Mouse (Mus musculus): ENCODE measurements around the gene Gm20388.

The Gm20388 gene

DNA sequence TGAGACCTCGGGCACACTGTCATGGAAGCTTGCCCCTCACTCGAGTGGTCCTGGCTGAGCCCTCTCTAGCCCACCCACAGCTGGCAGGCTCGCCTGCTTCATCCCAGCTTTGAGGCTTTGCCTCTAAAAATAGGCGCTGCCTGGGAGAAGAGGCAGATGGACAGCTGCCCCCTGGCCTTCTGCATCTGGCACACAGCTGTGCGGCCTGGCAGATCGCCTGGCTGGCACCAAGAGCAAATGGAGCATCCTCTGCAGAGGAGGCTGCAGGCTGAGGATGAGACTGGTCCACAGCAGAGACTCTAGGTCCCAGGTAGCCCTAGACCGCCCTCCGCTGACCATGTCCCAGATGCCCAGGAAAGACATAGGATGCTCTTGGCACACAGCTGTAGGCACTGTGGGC is 2805.9 kb downstream of the Gm20388 start:
- no peak for DNase-seq (ENCODE audit: low spot score)

DNA sequence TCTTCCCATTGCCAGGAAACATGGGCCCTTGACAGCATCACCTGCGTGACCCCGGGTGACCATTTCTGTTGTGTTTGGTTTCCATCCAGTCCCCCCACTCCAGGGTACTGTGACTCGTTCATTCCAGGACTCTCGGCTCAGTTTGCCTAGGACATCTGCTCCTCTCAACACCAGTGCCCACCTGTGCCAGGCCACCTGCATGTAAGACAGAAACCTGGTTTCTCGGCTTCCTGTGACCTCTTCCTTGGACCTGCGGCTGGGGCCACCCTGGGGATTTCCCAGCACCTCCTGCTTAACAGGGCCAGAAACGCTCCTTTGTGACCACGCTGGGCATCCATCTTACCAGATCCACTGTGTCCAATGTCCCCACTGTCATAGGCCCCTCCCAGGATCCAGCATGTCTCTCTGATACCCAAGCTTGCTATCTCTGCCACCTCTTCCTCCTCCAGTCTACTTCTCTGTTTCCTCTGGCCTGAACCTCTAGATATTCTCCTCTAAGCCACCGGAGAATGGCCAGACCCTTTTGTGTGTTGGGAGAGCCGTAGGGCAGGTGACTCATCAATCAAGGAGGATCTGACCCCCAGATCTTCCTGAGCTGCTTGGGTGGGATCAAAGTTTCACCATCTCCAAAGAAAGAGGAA is 2807.3 kb downstream of the Gm20388 start:
- DNase-seq (ENCODE audit: low spot score), result no peak

DNA sequence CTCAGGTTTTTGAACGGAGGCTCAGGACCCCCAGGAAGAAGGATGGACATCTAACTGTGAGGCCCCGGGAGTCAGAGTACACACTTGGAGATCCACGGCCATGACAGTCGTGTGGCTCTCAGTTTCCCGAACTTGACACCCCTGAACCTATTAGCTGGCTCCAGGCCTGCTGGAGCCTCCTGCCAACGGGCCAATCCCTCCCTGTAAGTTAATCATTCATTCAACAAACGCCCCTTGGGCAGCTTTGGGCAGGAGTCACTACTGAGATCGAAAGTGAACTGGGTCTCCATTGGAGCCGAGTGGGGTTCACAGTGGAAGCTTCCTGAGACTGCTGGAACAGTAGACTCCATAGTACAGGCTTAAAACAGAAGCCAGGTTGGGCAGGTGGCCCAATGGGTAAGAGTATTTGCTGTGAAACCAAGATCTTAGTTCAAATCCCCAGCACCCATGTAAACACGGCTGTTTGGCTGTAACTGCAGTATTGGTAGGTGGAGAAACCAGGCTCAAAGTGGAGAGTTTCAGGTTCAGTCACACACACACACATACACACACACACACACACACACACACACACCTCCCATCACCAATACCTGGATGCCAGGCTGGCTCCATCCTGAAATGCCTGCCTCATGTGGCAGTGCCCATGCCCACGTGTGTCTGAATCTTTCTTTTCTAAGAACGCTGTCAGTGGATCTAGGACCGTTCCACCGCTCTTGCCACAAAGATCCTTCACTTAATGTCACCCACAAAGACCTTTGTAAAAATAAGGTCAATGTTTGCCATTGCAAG is 2808.3 kb downstream of the Gm20388 start:
- no peak for DNase-seq (ENCODE audit: low spot score)

DNA sequence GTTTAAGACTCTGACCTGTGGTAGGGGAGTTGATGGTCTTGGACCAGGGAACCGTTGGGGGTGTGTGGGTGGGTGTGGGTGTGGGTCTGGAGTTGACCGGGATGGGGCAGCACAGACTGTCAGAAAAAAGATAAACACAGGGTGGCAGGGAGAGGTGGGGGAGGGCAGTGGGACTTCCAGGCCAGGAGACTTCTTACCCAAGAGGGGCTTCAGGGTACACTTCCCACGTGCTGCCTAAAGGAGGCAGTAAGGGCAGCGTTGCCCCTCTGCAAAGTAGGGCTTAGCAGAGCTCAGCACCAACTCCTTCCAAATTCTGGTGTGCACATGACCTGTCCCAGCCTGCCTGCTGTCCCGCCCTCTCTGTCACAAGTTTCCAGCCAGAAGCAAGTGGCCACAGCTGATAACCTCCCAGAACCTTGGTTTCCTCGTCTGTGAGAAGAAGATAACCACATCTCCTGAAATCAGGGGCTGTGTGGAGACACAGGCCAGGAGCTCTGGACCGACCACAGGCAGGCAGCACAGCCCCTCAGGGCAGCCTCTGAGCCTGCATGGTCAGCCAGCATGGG is 2808.9 kb downstream of the Gm20388 start:
- no peak for DNase-seq (ENCODE audit: low spot score)

DNA sequence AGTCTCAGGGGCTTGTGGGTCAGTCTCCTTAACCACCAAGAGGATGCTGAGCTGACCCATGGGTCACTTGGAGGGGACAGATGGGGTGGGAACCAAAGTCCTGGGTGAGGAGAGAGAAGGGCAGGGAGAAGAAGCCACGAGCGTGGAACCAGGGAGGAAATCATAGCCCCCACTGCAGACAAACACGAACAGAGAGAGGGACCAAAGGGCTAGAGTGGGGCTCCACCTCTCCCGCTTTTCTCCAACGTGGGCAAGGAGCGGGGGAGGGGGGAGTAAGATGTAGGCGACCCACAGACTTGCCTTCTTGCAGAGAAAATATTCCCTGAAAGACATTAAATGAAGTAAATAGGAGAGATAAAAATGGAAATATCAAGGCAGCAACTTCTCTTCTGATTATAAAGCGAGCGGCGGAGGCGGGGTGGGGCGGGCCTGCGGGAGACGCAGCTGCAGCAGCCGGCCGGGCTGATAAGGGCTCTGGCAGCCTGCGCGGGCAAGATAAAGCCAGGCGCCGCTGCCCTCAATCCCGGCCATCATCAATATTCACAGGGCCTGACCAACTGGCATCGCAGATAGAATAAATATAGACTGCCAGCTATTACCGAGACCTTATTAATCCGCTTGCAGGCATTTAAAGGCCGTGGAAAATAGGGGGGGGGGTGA is 2809.6 kb downstream of the Gm20388 start:
- DNase-seq (ENCODE audit: low spot score), result no peak

DNA sequence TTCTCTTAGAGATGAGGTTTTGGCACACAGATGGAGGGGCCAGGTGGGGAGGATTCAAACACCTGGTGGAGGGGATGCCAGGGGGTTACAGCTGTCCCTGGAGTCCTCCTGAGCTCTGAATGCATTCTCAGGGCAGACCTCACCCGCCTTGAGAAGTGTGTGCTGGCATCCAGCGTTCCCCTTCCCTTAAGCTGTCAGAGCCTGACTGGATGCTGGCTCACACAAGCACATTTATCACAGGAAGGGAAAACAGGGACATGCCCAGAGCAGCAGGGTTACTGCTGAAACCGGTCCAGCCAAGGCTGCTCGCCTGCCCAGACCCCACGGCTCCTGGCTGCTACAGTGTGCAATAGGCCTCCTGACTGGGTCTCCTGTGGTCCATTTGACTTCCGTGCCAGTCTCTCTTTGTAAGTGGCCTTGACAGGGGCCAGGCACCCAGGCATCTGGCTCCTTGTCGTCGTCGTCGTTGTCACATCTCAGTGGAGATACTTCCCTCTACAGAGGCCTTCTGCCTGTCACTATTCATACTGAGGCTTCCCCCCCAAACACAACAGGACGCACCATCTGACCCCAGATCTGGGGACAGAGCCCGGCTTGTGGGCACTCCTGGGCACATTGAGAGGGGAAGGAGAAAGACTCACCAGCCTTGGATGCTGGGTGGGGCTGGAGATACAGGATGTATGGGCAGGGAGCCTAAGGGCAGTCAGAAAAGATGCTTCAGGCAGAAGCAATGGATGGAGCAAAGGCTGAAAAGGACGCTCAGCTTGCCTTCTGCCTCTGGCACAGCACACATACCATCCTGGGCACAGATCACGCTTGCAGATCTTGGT is 2810.4 kb downstream of the Gm20388 start:
- DNase-seq (ENCODE audit: low spot score), result no peak

DNA sequence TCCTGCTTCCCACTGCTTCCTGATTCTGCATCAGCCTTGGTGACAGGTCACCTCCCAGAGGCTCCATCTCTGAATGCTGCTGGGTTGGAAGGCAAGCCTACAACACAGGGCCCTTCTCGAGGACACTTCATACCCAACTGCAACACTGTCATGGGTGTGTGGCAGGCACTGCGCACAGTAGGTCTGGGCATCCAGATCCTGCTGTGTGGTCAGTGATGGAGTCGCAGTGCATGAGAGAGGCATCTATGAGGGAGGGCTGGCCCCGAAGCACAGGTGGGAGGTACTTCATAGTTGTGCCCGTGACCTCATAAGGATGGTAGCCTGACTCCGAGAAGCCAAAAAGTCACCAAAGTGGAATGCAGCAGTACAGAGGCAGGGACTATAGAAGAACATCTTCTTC is 2814.5 kb downstream of the Gm20388 start:
- DNase-seq (ENCODE audit: low spot score), result no peak

DNA sequence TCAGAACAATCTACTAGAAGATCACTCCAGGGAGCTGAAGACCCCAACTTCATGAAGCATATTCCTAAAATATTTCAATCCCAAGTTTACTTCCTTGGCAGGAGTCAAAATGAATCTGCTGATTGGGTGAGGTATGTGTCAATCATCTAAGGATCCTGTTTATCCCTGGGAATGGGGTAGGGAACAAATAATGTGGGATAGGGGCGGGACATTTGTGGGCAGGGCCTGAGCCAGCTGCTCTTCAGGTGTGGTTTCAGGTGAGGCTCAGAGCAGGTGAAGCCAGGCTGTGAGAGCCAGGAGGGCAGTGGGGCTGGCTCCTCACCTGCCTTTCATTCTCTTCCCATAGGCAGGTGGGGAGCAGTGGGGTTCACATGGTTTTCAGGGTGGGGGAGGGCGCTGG is 2816.1 kb downstream of the Gm20388 start:
- DNase-seq (ENCODE audit: low spot score), result no peak

DNA sequence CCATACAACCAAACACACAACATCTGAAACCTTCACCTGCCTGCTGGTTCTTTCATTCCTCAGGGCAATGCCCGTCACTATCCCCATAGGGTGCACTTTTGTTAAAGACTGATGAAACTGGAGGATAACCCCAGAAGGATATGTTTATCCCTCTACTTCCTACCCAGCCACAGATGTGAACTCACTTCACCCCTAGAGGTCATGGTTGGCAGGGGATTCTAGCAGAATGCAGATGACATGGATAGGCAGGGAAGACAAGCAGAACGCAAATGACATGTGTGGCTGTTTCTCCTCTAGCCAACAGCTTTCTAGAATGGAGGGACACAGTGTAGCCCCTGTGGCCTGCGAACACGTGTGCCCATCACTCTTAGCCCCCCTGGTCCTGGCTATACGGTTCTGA is 2816.8 kb downstream of the Gm20388 start:
- DNase-seq (ENCODE audit: low spot score), result no peak

DNA sequence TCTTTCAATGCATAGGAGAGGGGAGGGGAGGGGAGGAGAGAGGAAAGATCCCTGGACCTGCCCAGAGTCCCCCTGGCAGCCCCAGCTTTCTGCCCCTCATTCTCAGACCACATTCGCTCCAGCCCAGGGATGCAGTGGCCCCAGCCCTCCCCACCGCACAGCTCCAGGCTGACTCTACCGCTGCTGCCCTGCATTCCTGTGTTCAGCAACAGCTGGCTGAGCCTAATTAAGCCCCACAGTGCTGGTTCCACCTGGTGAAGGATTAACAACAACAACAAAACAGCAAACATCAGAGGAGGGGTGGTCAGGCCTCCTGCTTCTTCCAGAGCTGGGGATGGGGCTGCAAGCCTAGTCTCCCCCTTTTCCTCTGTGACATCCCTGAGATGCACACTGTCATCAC is 2818.0 kb downstream of the Gm20388 start:
- no peak for DNase-seq (ENCODE audit: low spot score)

DNA sequence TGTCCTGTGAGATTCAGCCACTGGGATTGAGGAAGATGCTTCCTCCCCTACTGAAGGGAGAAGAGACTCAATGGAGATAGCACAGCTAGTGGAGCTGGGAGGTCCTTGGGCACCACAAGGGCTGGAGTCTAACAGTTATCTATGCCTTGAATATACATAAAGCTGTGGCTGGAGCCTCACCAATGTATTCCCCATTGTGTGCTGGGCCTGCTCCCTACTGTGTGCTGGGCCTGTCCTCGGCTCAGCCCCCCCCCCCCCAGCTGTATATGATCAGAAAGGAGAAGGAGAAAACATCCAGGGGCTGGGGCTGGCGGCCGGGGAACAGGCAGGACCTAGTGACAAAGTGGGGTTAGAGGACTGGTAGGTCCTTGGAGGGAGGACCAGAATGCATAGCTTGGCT is 2824.5 kb downstream of the Gm20388 start:
- DNase-seq (ENCODE audit: low spot score), result no peak

DNA sequence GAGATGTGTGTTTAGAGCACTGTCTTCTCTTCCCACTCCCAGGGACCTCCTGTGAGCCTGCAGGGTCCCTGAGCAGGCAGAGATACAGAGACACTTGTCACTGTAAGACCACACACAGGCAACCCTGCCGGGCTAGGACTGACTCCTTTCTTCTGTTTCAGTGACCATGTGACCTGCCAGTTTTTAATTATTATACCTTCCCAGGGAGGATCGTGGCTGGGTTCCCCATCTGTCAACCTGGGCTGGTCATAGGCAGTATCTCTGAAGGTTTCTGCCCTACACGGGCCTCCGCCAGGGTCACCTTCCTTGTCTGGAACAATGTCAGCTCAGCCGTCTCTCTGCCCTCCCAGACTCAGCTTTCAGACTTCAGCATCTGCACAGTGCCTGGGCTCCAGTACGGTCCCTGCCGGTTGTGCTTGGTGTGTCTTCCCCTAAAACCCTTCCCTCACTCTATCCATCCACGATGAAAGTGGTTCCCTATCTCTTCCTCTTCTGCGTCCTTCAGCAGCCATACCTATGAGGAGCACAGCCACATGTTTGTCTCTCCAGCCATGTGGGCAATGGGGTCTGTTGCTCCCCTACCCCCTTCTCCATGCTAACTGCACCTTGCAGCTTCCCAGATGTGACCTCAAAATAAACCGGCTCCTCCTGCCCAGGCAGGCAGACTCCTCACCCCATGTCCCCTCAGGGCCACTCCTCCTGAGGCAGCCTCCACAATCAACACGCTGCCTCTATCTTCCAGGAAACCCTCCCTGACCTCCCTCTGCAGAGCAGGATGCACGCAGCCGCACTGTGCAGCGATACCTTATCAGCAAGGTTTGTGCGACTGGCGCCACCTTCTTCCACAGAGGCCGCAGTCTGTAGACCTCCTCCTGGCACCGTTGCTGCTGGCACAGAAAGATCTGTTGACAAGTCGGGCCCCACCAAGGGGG is 2825.2 kb downstream of the Gm20388 start:
- no peak for DNase-seq (ENCODE audit: low spot score)

DNA sequence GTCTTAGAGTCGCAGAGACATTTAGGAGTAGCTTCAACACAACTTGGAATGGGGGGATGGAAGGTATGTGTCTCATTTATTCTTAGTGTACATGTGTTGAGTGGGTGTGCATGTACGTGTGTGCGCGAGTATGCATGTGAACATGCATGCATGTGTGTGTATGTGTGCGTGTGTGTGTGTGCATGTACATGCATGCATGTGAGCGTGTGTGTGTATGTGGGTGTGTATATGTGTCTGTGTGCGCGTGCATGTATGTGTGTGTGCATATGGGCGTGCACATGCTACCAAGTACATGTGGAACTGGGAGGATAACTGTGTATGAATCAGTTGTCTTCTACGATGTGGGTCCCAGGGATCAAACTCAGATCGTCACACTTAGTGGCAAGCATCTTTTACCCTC is 2826.0 kb downstream of the Gm20388 start:
- no peak for DNase-seq (ENCODE audit: low spot score)

DNA sequence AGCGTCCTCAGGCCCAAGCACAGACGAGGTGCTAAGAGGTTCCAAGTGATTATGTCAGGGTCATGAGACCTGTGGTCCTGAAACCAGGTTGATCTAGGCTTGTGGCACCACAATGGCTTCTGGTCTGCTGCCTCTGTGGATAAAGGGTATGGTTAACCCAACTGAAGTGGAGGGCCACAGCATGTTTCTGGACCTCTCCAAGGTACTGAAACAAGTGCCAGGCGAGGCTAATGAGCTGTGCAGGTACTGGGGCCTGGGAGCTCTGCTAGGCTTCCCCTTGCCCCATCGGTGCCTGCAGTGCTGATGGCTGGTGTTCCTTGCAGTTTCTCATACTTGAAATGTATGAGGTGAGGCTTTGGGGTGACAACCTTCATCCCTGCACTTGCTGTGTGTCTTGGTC is 2826.4 kb downstream of the Gm20388 start:
- no peak for DNase-seq (ENCODE audit: low spot score)

DNA sequence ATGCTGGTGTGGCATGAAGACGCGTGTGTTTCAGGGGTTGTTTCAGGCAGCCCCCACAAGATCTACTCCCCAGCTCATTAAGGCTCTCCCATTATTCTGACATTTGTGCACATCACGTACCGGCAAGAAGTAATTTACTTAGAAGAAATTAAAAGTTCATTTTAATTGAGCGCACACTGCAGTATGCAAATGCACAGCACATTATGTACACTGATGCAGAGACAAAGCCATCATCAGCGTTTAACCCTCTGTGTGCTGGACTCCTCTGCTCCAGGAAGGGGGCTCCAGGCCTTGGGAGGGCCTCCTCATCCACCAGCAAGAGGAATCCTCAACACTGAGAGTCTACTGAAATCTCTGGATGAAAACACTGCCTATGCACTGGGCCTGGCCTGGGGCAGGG is 2827.2 kb downstream of the Gm20388 start:
- DNase-seq (ENCODE audit: low spot score), result no peak

DNA sequence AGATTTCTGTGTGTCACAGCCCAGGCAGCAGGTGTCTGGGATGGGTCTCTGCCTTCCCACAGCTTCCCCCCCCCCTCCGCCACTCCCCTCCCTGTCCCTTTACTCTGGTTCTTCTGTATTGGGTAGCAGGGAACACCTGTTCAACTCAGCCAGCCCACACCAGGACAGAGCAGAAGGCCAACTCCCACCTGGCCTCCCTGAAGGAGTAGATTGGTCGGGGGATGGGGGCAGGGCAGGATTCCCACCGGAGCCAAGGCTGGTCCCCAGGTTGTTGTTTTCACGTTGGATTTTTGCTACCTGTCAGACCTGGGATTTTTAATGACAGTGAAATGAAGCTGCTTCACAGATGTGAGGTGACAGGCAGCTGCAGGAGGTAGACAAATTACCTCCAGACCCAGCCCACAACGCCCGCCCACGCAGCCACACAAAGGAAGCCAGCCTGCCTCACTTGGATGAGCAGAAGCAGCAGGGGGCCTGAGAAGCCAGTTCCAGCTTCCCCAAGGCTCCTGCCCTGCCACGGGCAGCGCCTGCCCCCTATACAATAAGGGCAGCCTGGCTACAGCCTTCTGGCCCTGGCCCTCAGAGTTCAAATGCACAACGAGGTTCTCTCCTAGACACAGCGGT is 2828.6 kb downstream of the Gm20388 start:
- DNase-seq (ENCODE audit: low spot score), result peak; percentile 68

DNA sequence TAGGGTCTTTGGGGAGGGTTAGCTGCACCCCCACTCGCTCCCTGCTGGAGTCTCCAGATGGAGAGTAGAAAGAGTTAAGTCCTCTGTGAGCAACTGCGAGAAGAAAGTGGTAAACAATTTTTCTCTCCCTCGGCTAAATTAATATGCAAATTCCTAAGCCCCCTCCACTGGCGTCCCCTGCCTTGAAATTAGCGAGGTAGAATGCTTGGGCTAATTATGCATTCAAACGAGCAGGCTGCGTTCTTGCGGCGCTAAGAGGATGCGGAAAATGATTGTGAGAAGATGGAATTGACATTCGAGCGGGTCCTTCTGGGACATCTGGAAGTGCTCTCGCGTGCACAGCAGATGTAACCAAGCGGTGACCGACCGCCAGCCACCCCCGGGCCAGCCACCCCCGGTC is 2831.8 kb downstream of the Gm20388 start:
- DNase-seq (ENCODE audit: low spot score), result no peak

DNA sequence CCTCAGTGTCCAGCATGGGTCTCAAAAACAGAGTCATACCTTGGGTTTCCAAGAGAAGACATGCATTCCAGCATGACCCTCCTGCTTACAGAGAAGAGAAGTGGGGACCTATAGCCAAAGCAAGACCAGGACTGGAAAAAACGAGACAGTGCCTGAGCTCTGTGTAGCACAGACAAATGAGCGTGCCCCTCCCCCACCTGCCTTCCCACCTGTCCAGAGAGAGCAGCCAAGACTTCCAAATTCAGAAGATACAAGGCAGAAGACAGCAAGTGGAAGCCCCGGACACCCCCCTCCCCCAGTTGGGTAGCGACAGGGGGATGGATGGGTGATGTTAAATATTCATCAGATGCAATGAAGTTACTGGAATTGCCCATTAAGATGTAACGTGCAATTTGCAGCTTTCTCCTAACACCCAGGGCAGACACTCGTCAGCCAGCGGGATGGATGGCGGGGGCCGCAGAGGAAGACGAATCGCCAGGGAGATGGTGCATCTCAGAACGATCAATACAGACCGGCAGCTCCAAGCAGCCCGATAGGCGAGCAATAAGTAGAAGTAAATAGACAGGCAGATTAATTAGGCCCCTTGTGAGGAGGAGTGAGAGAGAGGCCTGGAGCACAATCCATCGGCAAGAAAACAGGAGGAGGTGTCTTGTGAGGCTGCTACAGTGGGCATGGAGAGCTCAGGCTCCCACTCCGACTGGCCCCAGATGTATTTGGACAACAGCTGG is 2834.5 kb downstream of the Gm20388 start:
- peak; percentile 27 for DNase-seq (ENCODE audit: low spot score)

DNA sequence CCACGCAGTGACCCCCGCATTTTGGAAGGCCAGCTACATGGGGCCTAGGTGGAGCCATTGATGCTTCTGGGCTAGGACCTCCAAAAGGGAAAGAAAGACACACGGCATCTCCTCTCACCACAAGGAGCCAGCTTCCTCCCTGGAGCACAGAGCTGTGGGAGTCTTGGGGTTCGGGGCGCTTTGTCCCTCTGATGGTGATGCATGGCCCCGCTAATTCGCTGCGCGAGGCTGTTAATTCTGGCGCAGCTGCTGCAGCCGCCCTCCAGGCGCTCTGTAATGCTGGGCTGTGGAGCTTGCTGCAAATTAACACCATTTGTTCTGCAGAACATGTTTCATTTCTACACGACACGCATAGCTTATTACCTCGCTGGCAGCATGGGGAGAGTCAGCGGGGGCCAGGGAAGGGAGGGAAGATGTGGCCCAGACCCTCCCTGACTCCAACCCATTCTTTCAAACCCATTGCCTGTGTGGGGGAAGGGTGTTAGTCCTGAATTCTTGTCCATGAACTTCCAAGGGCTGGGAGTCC is 2835.2 kb downstream of the Gm20388 start:
- DNase-seq (ENCODE audit: low spot score), result peak; percentile 29

DNA sequence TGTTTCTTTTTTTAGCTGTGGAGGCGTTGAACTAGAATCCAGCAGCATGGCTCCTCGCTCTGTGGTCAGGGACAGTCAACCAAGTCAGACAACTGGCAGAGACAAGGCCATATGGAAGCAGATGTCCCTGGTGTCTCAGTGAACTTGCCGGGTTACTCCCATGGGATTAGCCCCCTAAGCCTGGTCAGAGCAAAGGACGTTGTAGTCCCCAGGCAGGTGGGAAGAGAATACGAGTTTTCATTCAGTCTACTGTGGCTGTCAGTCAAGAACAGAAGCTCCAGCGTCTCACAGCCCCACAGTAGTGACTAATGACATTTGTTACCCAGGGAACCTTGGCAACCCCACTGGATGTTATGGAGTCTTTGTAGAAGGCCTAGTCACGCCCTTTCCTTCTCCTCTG is 2835.8 kb downstream of the Gm20388 start:
- DNase-seq (ENCODE audit: low spot score), result no peak

Data from retina, embryonic 14.5 days (tissue).